Mouse (Mus musculus) lung, embryonic 16.5 days (tissue): ENCODE data around the gene Krba1. TPM values are rescaled to one million over a fixed set of nuclear protein-coding genes. Genes with fewer than 3 reads are reported as not detected.
A peak's percentile ranks its signal among the peaks of the same experiment; 100 is the strongest.

Experiments used
- ATAC-seq: fragments of 200-750 bp; cut with Nextera tagmentation; 2 replicates; pipeline ENCODE4 v1.8.0; 2017; ENCODE audit warnings: low read depth, mild to moderate bottlenecking, moderate library complexity
- H3K27ac ChIP-seq: fragments of 300-500 bp; sonication (generic); 2 replicates; pipeline ENCODE4 v1.5.1; 2014; ENCODE audit warnings: mild to moderate bottlenecking, control low read depth, low read length
- H3K27me3 ChIP-seq: fragments of 300-500 bp; sonication (generic); 2 replicates; pipeline ENCODE4 v1.6.1; 2014; ENCODE audit warnings: low read depth, low read length, mixed read lengths; ENCODE audit not compliant: control insufficient read depth, insufficient read depth
- H3K36me3 ChIP-seq: fragments of 300-500 bp; sonication (generic); 2 replicates; pipeline ENCODE4 v1.6.1; 2014; ENCODE audit warnings: low read length; ENCODE audit not compliant: control insufficient read depth, insufficient read depth
- H3K4me1 ChIP-seq: fragments of 300-500 bp; sonication (generic); replicated peaks from 2 replicates; pipeline ENCODE4 v1.6.1; 2014; ENCODE audit warnings: low read length, mixed read lengths; ENCODE audit not compliant: control insufficient read depth, insufficient read depth
- H3K4me2 ChIP-seq: fragments of 300-500 bp; sonication (generic); 2 replicates; pipeline ENCODE4 v1.6.1; 2014; ENCODE audit warnings: low read depth, low read length, control low read depth
- H3K4me3 ChIP-seq: fragments of 300-500 bp; sonication (generic); 2 replicates; pipeline ENCODE4 v1.5.1; 2014; ENCODE audit warnings: mild to moderate bottlenecking, low read length, control low read depth
- H3K9ac ChIP-seq: fragments of 300-500 bp; sonication (generic); 2 replicates; pipeline ENCODE4 v1.6.1; 2014; ENCODE audit warnings: low read length, control low read depth
- H3K9me3 ChIP-seq: fragments of 300-500 bp; sonication (generic); 2 replicates; pipeline ENCODE4 v1.6.1; 2016; ENCODE audit warnings: low read length; ENCODE audit not compliant: control insufficient read depth
- WGBS: fragments of 180-500 bp; shearing (Covaris S2); extraction: QIAGEN DNeasy Blood & Tissue Kit; methylation state at CpG from one replicate; pipeline ENCODE4 v1.1.7; 2014; 5-methylcytosine and 5-hydroxymethylcytosine counted together
- polyA plus RNA-seq: library from polyadenylated mRNA; unstranded; fragments of >200 nt; fragmentation: Nextera tagmentation; extraction: Ambion mirVana; gene quantifications from 2 replicates; pipeline ENCODE4 v1.2.1, GENCODE M21; 2015

Krba1 gene
- polyA plus RNA-seq, 1 experiment from 2014 or later, result 20.4 TPM

DNA sequence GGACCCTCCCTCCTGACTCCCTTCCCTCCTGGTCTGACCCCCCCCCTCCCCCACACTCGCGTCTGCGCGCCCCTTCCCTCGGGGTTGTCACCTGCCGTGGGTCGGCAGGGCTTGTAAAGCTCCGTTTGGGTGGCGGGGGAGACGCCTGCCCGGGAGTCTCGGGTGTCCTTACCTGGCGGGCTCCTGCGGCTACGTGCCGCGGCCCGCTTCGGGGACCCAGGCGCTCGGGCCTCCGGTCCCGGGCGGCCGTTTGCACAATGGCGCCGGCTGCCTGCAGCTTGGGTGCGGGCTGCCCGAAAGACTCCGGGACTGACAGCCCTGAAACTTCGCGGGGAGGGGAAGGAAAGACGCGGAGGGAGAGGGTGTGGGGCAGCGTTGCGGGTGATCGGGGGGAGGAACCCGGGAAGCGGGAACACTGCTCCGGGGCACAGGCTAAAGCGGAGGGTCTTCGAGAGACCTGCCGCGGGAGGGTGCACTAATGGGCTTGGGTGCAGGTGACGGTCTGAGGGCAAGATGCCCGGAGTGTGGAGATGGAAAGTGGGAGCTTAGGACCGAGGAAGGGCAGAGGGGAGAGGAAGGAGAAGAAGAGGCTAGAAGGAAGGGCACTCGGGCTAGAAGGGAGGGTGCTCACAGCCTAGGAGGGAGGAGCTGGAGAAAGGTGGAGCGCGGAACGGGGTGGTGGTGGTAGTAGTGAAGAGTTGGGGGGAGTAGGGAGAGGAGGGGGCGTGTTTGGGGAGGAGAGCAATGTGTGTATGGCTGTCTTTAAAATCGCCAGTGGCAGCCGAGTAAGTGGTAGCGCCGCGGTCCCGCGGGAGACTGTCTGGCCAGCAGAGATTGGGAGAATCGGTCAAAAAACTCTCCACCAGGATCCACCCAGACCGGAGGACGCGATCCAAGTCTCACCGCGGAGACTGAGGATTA, 50.1 kb downstream of the Krba1 start, which contains the start of gene Zfp467:
Zfp467 (minus strand) TSS at position 645 of the 921 bp plus-strand sequence.
- H3K4me3 ChIP-seq, result peak within 1 kb of the TSS; percentile 84
- ATAC-seq, result peak; percentile 54
- H3K9me3 ChIP-seq, result no peaks in the 10 kb centered on the region
- WGBS, result under 1% methylated on average over 65 of the region's 65 CpGs
- peaks cover 23% of the 10 kb centered on the region for H3K4me1 ChIP-seq
- no peaks in the 10 kb centered on the region for H3K27me3 ChIP-seq
- peak within 1 kb of the TSS; percentile 79 for H3K4me2 ChIP-seq
- H3K27ac ChIP-seq, result peak within 1 kb of the TSS; percentile 96
- peak within 1 kb of the TSS; percentile 95 for H3K9ac ChIP-seq
- peaks cover 21% of the 10 kb centered on the region for H3K36me3 ChIP-seq

- Histone ChIP-seq H3K4me1 (peaks cover 15% of the 10 kb centered on the region), H3K27ac (peak overlapping the region; percentile 96), H3K9me3 (no peaks in the 10 kb centered on the region), H3K9ac (peak overlapping the region; percentile 95), H3K4me2 (peak overlapping the region; percentile 79), H3K4me3 (peak overlapping the region; percentile 84), H3K36me3 (peaks cover 14% of the 10 kb centered on the region), H3K27me3 (no peaks in the 10 kb centered on the region)
- no peak for ATAC-seq
- 39% methylated on average over 3 of the region's 3 CpGs for WGBS
These were observed 50.9 kb downstream of the Krba1 start for GRCm38 (mm10) chr6:48446256-48446655.

DNA sequence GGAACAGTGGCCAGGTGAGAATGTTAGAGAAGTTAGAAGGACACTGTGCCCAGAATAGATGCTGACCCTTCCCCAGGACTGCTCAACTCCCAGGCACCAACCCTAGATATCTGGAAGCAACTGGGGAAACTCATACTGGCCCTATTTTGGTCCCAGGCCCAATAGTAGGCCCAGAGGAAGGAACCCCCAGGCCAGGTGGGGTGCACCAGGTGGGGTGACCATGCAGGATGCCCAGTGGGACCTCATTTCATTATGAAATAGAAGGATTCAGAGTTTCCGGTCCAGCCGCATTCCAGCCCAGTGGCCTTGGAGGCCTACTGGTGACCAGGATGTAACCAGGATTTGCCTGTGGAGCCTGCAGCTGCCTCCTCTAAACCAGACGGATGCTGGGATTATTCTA, 51.5 kb downstream of the Krba1 start:
- H3K4me2 ChIP-seq, result no peak overlapping the region
- WGBS, result 68% methylated on average over 3 of the region's 3 CpGs
- peaks cover 14% of the 10 kb centered on the region for H3K4me1 ChIP-seq
- no peaks in the 10 kb centered on the region for H3K9me3 ChIP-seq
- peaks cover 8% of the 10 kb centered on the region for H3K36me3 ChIP-seq
- no peaks in the 10 kb centered on the region for H3K27me3 ChIP-seq
- H3K4me3 ChIP-seq, result no peak overlapping the region
- ATAC-seq, result no peak
- H3K27ac ChIP-seq, result no peak overlapping the region
- no peak overlapping the region for H3K9ac ChIP-seq

GRCm38 (mm10) chr6:48447929-48448328, 52.5 kb downstream of the Krba1 start, which contains the start of gene Sspo:
Sspo (plus strand) TSS chr6:48448229.
- Histone ChIP-seq H3K27me3 (no peaks in the 10 kb centered on the region), H3K27ac (no peak within 1 kb of the TSS)
- 78% methylated on average over 1 of the region's 1 CpGs for WGBS

GRCm38 (mm10) chr6:48448527-48448926, 53.1 kb downstream of the Krba1 start:
- H3K9ac ChIP-seq, result no peak overlapping the region
- no peak overlapping the region for H3K27ac ChIP-seq
- H3K36me3 ChIP-seq, result no peaks in the 10 kb centered on the region
- H3K27me3 ChIP-seq, result no peaks in the 10 kb centered on the region
- H3K9me3 ChIP-seq, result no peaks in the 10 kb centered on the region
- H3K4me3 ChIP-seq, result no peak overlapping the region
- 46% methylated on average over 7 of the region's 7 CpGs for WGBS
- H3K4me2 ChIP-seq, result no peak overlapping the region
- ATAC-seq, result no peak
- H3K4me1 ChIP-seq, result peaks cover 8% of the 10 kb centered on the region

More at GRCm38 (mm10) chr6:48447929-48448328, 52.5 kb downstream of the Krba1 start, which contains the start of gene Sspo:
- Histone ChIP-seq H3K4me3 (no peak within 1 kb of the TSS), H3K4me2 (no peak within 1 kb of the TSS), H3K36me3 (no peaks in the 10 kb centered on the region), H3K9me3 (no peaks in the 10 kb centered on the region), H3K4me1 (peaks cover 14% of the 10 kb centered on the region), H3K9ac (no peak within 1 kb of the TSS)
- ATAC-seq, result no peak

DNA sequence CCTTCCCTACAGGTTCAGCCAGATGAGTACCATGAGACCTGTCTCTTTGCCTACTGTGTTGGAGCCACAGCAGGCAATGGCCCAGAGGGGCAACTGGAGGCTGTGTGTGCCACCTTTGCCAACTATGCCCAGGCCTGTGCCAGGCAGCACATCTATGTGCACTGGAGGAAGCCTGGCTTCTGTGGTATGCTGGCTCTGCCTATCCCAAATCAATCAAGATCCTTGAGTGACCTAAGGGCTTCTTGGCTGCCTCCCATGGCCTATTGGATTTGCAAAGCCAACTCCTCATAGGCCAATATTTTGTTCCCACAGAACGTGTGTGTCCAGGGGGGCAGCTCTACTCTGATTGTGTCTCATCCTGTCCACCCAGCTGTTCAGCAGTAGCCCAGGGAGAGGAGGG, 56.8 kb downstream of the Krba1 start:
- H3K27ac ChIP-seq, result no peak overlapping the region
- no peaks in the 10 kb centered on the region for H3K36me3 ChIP-seq
- no peaks in the 10 kb centered on the region for H3K9me3 ChIP-seq
- H3K9ac ChIP-seq, result no peak overlapping the region
- no peaks in the 10 kb centered on the region for H3K27me3 ChIP-seq
- ATAC-seq, result no peak
- no peak overlapping the region for H3K4me3 ChIP-seq
- H3K4me2 ChIP-seq, result no peak overlapping the region
- 52% methylated on average over 1 of the region's 1 CpGs for WGBS
- no peaks in the 10 kb centered on the region for H3K4me1 ChIP-seq

GRCm38 (mm10) chr6:48452771-48453170, 57.4 kb downstream of the Krba1 start:
- no peak for ATAC-seq
- Histone ChIP-seq H3K4me1 (no peaks in the 10 kb centered on the region), H3K4me2 (no peak overlapping the region), H3K27me3 (no peaks in the 10 kb centered on the region), H3K36me3 (no peaks in the 10 kb centered on the region), H3K9ac (no peak overlapping the region), H3K27ac (no peak overlapping the region), H3K9me3 (no peaks in the 10 kb centered on the region), H3K4me3 (no peak overlapping the region)
- WGBS, result 67% methylated on average over 3 of the region's 3 CpGs

- 79% methylated on average over 13 of the region's 13 CpGs for WGBS
These were observed 69.7 kb downstream of the Krba1 start for GRCm38 (mm10) chr6:48464966-48465679.

DNA sequence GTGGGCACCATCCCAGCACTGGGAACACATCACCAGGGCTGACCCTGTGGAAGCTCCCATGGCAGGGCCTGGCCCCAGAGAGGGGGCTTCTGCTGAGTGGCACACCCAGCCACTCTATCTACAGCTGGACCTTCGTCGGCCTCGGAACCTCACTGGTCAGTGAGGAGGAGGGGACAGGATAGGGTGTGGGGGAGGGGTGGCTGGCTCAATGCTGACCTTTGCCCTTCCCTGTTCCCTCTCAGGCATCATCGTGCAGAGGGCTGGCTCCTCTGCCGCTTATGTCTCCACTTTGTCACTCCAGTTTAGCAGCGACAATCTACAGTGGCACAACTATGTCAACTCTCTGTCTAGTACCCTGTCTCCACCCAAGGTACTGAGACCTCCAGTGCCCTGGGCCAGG, 71.3 kb downstream of the Krba1 start:
- ATAC-seq, result no peak
- Histone ChIP-seq H3K4me1 (no peaks in the 10 kb centered on the region), H3K4me2 (no peak overlapping the region), H3K36me3 (no peaks in the 10 kb centered on the region), H3K4me3 (no peak overlapping the region), H3K9me3 (no peaks in the 10 kb centered on the region), H3K27ac (no peak overlapping the region), H3K27me3 (no peaks in the 10 kb centered on the region), H3K9ac (no peak overlapping the region)
- WGBS, result 16% methylated on average over 6 of the region's 6 CpGs

More at GRCm38 (mm10) chr6:48464966-48465679, 69.7 kb downstream of the Krba1 start:
- Histone ChIP-seq H3K36me3 (no peaks in the 10 kb centered on the region), H3K27me3 (no peaks in the 10 kb centered on the region), H3K9me3 (no peaks in the 10 kb centered on the region), H3K9ac (no peak overlapping the region), H3K4me1 (no peaks in the 10 kb centered on the region), H3K4me2 (no peak overlapping the region), H3K27ac (no peak overlapping the region), H3K4me3 (no peak overlapping the region)
- no peak for ATAC-seq
